Mouse (Mus musculus) hindlimb bud, embryonic 11.5 days (tissue): ENCODE results near the gene Tmcc2.

Experiments used
- DNase-seq: peaks from one replicate; pipeline ENCODE4 v3.0.0-alpha.2; 2012; ENCODE audit warnings: low read depth, low spot score; ENCODE audit errors: extremely low spot score

Tmcc2 gene

GRCm38 (mm10) chr1:132391580-132392022 is 520 bp upstream of the Tmcc2 start:
- DNase-seq: no peak

DNA sequence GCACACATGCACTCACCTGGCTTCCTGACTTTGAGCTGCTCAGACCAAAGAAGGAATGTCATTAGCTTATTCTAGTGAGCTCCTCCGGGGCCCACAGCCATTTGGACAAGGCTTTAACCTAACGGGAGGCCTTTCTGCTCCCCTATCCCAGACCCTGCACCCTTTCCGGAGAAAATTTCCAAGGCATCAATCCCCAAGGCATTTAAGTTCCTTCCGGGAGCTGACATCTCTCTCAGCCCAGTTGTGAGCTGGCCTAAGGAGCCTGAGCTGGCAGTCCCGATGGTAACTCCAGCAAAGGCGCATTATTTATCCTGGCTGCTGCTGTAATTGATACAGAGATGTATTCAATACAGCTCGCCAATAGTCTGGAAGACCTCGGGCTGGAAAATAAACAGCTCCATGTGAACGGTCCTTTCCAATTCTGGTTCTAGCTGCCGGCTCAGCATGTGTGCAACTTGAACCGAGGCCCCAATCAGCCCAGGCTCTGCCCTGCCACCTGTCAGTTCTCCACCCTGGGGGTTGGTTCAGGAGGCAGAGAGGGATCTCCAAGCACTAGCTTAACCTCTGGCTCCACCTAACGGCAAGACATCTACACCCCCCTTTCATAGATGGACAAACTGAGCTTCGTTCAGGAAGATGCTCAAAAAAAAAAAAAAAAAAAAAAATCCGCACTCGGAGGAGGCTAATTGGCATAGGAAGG is 1.0 kb downstream of the Tmcc2 start:
- no peak for DNase-seq

DNA sequence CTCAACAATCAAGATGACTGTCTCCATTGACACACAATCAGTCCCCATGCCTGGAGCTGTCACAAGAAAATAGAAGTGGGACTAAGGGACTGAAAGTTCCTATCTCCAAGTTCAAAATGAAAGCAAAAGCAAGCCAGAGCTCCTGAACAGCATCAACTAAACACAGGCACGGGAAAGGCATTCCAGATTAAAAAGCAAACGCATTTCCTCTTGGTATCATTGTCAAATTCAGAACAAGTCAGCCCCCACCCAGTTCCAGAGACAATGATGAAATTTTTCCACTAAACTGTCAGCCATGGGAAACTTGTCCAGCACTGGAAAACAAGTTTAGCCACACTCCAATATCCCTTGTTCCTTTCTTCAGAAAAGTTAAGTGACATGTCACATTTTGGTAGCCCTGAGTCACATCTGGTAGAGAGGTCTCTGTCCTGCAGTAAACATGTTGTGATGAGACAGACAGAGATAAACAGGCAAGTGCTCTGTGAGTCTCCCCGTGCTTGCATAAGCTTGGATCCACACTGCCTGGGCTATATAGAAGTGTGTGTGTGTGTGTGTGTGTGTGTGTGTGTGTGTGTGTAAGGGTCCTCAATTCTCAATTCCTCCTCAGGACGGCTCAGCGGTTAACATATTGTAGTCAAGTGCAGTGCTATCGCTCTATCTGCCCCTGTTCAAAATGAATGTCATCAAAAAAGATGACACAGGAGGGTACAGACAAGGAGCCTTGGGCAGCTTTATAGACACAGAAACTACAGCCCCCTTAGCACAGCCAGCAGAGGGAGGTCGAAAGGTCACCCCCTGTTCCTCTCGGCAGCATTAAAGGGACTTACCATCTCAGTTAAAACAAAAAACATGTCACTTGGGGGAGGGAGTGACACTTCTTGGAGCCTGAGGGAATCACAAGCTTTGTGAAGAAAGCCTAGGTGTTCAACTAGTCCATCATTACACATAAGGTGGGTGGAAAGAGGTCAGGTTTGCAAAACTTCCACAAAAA is 2.0 kb downstream of the Tmcc2 start:
- no peak for DNase-seq

DNA sequence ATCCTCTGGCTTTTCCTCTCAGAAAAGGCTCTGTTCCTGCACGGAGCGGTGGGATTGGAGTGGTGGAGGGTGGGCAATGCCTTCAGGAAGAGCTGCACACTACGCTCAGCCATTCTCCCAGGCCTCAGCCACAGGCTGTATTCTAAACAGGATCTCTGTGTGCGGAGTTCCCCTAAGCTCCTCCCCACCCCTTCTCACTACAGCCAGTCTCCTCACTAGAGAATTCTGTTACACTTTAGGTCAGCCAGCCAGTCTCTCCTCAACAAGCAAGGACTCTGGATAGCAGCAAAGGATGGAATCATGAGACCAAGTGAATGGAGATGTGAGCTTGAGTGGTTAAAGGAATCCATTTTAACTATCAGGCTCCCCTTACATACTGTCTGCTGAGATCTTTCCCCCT is 3.1 kb downstream of the Tmcc2 start:
- no peak for DNase-seq

DNA sequence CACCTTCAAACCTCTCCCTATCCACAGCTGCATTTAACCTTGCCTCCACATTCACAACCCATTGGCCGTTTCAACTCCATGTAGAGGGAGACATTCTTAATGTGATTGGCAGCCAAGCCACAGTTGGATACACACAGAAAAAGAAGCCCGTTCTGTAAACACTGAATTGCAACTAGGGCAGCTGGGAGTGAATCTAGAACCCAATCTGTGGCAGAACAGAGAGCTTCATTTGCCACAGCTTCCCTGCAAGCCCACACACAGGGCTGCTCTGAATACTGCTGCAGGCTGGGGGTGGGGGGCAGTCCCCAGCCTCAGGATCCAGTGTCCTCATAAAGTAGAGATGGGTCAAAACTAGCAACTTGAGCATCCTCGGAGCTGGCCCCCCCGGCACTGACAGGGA is 4.8 kb downstream of the Tmcc2 start:
- DNase-seq: no peak

- no peak for DNase-seq
Observed at GRCm38 (mm10) chr1:132385711-132386110, 5.4 kb downstream of the Tmcc2 start.

GRCm38 (mm10) chr1:132385266-132385665 is 5.8 kb downstream of the Tmcc2 start:
- DNase-seq: no peak

DNA sequence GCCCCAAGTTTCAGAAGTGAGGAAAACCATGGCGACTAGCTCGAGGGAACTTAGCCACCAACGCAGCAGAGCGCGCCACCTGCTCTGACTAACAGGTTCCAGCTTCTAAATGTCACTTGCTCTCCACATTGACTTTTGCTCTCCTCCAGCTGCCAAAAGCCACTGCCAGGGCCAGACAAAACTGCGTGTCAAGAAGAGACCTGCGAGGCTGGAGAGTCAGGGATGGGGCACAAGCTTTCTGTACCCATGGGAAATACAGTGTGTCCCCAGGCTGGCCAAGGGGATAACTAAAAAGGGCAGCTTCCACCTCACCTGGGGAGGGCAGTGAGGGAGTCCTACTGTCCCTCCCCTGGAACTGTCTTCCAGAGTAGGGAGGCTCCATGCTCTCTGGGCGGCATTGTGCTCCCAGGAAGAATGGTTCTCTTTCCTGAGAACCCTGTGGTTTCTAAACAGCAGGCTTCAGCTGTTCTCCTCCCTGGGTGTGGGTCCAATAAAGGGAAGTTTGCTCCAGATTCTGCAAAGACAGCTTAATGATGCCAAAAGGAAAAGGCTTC is 7.0 kb downstream of the Tmcc2 start:
- no peak for DNase-seq

DNA sequence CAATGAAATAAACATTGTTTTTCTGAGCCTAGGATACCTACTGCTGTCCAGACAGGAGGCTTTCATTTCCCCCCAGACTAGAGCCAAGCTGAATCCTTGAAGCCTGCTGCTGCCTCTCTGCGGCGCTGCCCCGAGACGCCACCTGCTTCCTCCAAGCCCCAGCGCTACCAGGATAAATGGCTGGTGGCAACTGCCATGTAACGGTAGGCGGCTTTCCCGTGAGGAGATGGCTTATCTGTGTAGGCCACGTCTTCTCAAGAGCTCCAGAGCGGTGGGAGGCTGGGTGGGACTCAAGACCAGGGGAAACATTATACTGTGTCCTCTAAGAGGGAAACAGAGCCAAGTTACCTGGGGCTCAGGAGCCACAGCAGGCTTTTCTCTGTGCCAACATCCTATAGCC is 9.2 kb downstream of the Tmcc2 start:
- no peak for DNase-seq

GRCm38 (mm10) chr1:132380550-132381100 is 10.5 kb downstream of the Tmcc2 start:
- no peak for DNase-seq

DNA sequence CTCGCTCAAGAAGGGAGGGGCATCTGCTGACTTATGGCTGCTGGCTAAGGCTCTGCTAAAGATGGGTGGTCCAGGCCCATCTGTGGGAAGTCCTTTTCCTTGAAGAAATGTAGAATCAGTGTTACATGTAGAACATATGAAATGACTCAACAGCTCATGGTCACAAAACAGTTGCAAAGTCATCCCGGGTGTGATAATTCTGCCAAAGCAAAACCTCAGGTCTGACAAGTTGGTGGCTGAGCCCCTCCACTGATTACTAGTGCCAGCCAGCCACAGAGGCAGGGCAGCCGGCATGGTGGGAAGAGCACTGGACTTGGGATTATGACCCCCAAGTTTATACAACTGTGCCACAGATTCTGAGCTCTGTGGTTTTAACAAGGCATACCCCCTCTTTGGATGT is 13.3 kb downstream of the Tmcc2 start:
- no peak for DNase-seq

DNA sequence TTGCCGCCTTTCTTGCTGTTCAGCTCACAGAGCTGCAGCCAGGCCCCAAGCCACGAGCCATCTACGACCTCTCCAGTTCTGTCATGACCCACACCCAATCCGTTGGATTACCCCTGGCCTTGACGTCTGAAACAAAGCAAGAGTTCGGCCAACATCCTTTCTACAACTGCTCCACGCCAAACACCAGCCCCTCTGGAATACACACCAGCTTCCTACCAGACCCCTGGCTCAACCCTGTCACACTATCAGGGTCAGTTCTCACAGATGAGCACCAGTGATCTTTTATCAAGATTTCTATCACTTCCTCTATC is 14.1 kb downstream of the Tmcc2 start:
- DNase-seq: no peak

- no peak for DNase-seq
Observed at GRCm38 (mm10) chr1:132376211-132377054, 14.6 kb downstream of the Tmcc2 start.

DNA sequence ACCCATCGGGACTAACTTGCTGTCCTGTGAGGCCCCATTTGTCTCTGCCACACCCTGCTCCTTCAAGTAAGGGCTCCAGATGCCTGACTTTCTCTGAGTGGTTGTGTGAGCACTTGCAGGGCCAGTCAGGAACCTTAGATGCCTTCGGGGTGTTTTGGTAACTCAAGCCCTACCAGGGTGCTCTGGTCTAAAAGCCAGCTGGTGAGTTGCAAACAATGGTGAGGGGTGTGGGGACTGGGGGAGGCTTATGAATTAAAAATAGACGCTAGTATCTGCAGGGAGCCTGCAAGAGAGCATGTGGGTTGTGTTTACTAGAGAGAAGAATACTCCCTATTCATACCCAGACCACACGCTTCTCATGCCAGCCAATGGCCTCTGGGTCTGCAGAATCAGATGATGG is 15.8 kb downstream of the Tmcc2 start:
- DNase-seq: no peak

DNA sequence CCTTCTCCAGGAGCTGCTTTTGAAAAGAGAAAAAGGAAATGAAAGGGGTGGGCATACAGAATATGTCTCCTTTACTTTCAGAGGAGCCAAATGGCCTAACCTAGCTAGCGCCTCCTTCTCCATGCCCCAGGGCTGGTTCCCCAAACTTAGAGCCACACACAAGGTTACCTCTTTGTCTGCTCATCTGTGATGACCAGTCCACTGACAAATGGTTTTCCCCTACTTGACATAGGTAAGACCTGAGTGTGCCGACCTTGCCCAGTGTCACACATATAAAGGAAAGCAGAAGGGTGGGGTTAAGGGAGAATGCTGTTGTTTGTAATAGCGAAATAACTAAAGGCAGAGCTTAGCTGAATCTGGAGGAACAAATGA is 16.2 kb downstream of the Tmcc2 start:
- no peak for DNase-seq

GRCm38 (mm10) chr1:132374140-132374872 is 16.8 kb downstream of the Tmcc2 start:
- no peak for DNase-seq

GRCm38 (mm10) chr1:132372896-132373534 is 18.1 kb downstream of the Tmcc2 start:
- no peak for DNase-seq

- no peak for DNase-seq
Observed at GRCm38 (mm10) chr1:132372354-132372753, 18.7 kb downstream of the Tmcc2 start.

DNA sequence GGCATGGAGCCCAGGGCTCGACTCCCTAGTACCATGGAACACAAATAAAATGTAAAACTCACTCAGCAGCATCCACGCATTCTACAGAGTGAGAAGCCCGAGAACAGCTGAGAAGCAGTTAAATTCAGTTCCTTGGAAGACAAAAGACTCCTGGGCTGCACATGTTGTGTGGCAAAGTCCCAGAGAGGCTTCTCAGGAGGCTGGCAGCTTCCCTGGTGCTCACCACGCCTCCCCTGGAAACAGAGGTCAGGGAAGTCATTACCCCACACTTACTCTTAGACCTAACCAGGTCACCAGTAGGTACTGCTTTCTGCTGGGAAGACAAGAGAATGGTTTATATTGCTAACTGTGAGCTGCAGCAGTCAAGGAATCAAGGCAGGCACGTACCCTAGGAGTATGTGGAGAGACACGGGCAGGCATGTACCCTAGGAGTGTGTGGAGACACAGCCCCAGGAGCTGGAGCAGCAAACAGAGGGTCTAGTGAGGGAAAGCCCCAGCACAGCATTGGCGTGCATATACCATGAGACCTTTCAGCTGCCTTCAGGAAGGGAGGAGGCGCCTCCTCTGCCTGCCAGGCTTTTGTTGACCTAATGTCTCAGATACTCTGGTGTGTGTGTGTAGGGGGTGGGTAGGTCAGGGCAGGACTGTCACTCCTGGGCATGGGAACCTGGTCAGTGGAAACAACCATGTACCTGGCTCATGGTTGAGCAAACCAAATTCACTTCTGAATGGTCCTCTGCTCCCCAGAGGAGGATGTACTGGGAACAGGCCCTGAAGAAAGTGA is 19.6 kb downstream of the Tmcc2 start:
- DNase-seq: no peak
